Comparison of ENCODE assay signal across 17 mouse cellular contexts in the genomic region with DNA sequence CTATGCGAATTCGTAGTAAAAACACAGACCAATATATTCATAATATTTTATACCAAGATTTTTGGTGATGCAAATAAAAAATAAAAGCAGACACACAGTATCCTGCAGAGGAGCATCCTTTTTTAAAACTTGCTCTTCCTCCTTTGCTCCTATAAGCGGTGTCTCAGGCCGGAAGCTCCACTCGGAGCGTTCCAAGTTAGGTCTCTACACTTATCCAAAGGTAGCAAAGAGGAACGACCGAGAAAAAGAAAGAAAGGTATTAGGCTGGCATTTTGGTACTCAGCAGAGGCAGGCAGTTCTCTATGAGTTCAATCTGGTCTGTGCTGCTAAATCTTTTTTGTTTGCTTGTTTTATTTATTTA. TPM values are rescaled to one million over a fixed set of nuclear protein-coding genes. Genes with fewer than 3 reads are reported as not detected.
A peak's percentile ranks its signal among the peaks of the same experiment; 100 is the strongest.
DNase-seq lines count a peak whose midpoint lies in the region; ATAC-seq and TF ChIP-seq lines count a peak whose summit lies in the region.
"Had no signal": no experiment of that assay in that cellular context is flagged by ENCODE, and none has a peak within 500 bp of the region (broad histone marks: within the 10 kb centered on the region; RNA-seq: fewer than 3 reads in every experiment).

No protein-coding gene starts in this region.

- ATAC-seq in forebrain, postnatal 0 days: no peak
- ATAC-seq in forebrain, embryonic 13.5 days: no peak
- ATAC-seq in limb, embryonic 11.5 days (ENCODE audit: insufficient number of reproducible peaks, low FRiP score, low TSS enrichment, low read depth): 0 out of 2 replicates have a peak, but pooled peaks have one; percentile 1
- no peak for ATAC-seq in embryonic facial prominence, embryonic 15.5 days (ENCODE audit: insufficient number of reproducible peaks, low FRiP score, low TSS enrichment, low read depth)

- H3K36me3 ChIP-seq in forebrain, postnatal 0 days (ENCODE audit: insufficient read depth): 0 out of 2 replicates have a peak, but pooled peaks cover 3% of the 10 kb centered on the region
- H3K36me3 ChIP-seq in forebrain, embryonic 13.5 days (ENCODE audit: poor library complexity, severe bottlenecking): peaks cover 13% of the 10 kb centered on the region
- peaks cover 4% of the 10 kb centered on the region; the same call in 1 of the 2 replicates for H3K36me3 ChIP-seq in limb, embryonic 11.5 days (ENCODE audit: control insufficient read depth, insufficient read depth, low read length)
- H3K36me3 ChIP-seq in limb, embryonic 10.5 days: peaks cover 24% of the 10 kb centered on the region
- peaks cover 11% of the 10 kb centered on the region; the same call in 1 of the 2 replicates for H3K36me3 ChIP-seq in embryonic facial prominence, embryonic 15.5 days

- H3K27me3 ChIP-seq in forebrain, postnatal 0 days (ENCODE audit: insufficient read depth, low read length): no peaks in the 10 kb centered on the region
- H3K27me3 ChIP-seq in forebrain, embryonic 13.5 days: no peaks in the 10 kb centered on the region
- no peaks in the 10 kb centered on the region for H3K27me3 ChIP-seq in limb, embryonic 11.5 days (ENCODE audit: control insufficient read depth, insufficient read depth, low read length)
- H3K27me3 ChIP-seq in limb, embryonic 10.5 days (ENCODE audit: low read depth, poor library complexity, severe bottlenecking): no peaks in the 10 kb centered on the region
- H3K27me3 ChIP-seq in embryonic facial prominence, embryonic 15.5 days: no peaks in the 10 kb centered on the region
- H3K27me3 ChIP-seq: embryonic facial prominence, embryonic 12.5 days; neural tube, embryonic 13.5 days had no signal

- H3K9me3 ChIP-seq in forebrain, postnatal 0 days (ENCODE audit: low read length): no peaks in the 10 kb centered on the region
- H3K9me3 ChIP-seq in forebrain, embryonic 13.5 days (replicated peaks): no peaks in the 10 kb centered on the region
- no peaks in the 10 kb centered on the region for H3K9me3 ChIP-seq in limb, embryonic 11.5 days (ENCODE audit: control insufficient read depth, low read length)
- H3K9me3 ChIP-seq in limb, embryonic 10.5 days (replicated peaks): no peaks in the 10 kb centered on the region
- H3K9me3 ChIP-seq in embryonic facial prominence, embryonic 15.5 days (replicated peaks): no peaks in the 10 kb centered on the region
- H3K9me3 ChIP-seq: embryonic facial prominence, embryonic 12.5 days; neural tube, embryonic 13.5 days had no signal

- WGBS in forebrain, postnatal 0 days: 76% methylated on average over 8 of the region's 8 CpGs
- WGBS in forebrain, embryonic 13.5 days: 76% methylated on average over 8 of the region's 8 CpGs
- 82% methylated on average over 8 of the region's 8 CpGs for WGBS in limb, embryonic 11.5 days
- 75% methylated on average over 8 of the region's 8 CpGs for WGBS in limb, embryonic 10.5 days
- WGBS in embryonic facial prominence, embryonic 15.5 days: 80% methylated on average over 8 of the region's 8 CpGs

- H3K4me3 ChIP-seq in forebrain, postnatal 0 days (ENCODE audit: low read depth, low read length): no peak overlapping the region
- H3K4me3 ChIP-seq in forebrain, embryonic 13.5 days: no peak overlapping the region
- no peak overlapping the region for H3K4me3 ChIP-seq in limb, embryonic 11.5 days (ENCODE audit: low read depth, low read length)
- H3K4me3 ChIP-seq in limb, embryonic 10.5 days: no peak overlapping the region
- H3K4me3 ChIP-seq in embryonic facial prominence, embryonic 15.5 days (replicated peaks): 0 out of 2 replicates have a peak overlapping the region, but pooled peaks have one; percentile 92

- H3K4me1 ChIP-seq in forebrain, postnatal 0 days (ENCODE audit: insufficient read depth): no peaks in the 10 kb centered on the region
- peaks cover 10% of the 10 kb centered on the region for H3K4me1 ChIP-seq in forebrain, embryonic 13.5 days
- H3K4me1 ChIP-seq in limb, embryonic 11.5 days (ENCODE audit: control insufficient read depth, insufficient read depth, low read length): no peaks in the 10 kb centered on the region
- peaks cover 9% of the 10 kb centered on the region for H3K4me1 ChIP-seq in limb, embryonic 10.5 days
- 0 out of 2 replicates have a peak, but pooled peaks cover 2% of the 10 kb centered on the region for H3K4me1 ChIP-seq in embryonic facial prominence, embryonic 15.5 days
- H3K4me1 ChIP-seq: embryonic facial prominence, embryonic 12.5 days had no signal

- no peak for DNase-seq in forebrain, postnatal 0 days
- DNase-seq in limb, embryonic 11.5 days (ENCODE audit: low spot score): no peak
- DNase-seq in limb, embryonic 10.5 days (ENCODE audit: low spot score): no peak
- peak; percentile 29 for DNase-seq in 416B (ENCODE audit: low read depth)
- no peak for DNase-seq in testis, postnatal 10 days (ENCODE audit: low spot score)
- DNase-seq in urinary bladder, adult 18-20 months (ENCODE audit: low spot score in 2 of 2): no peak

- TF ChIP-seq CTCF in forebrain, postnatal 0 days (IDR thresholded peaks at IDR 0.05; ENCODE audit: low read depth): no peak

- peak overlapping the region; percentile 69; the same call in 1 of the 2 replicates for H3K4me2 ChIP-seq in forebrain, postnatal 0 days (ENCODE audit: low read depth)
- H3K4me2 ChIP-seq in forebrain, embryonic 13.5 days: no peak overlapping the region
- no peak overlapping the region for H3K4me2 ChIP-seq in limb, embryonic 11.5 days (ENCODE audit: low read depth, severe bottlenecking)
- no peak overlapping the region for H3K4me2 ChIP-seq in embryonic facial prominence, embryonic 15.5 days (replicated peaks)

- no peak overlapping the region for H3K9ac ChIP-seq in forebrain, postnatal 0 days
- H3K9ac ChIP-seq in forebrain, embryonic 13.5 days: no peak overlapping the region
- no peak overlapping the region for H3K9ac ChIP-seq in limb, embryonic 11.5 days (ENCODE audit: low read length)
- H3K9ac ChIP-seq in embryonic facial prominence, embryonic 15.5 days: no peak overlapping the region

- H3K27ac ChIP-seq in forebrain, postnatal 0 days (ENCODE audit: low read depth, low read length): no peak overlapping the region
- no peak overlapping the region for H3K27ac ChIP-seq in forebrain, embryonic 13.5 days
- H3K27ac ChIP-seq in limb, embryonic 11.5 days (replicated peaks; ENCODE audit: low read depth, low read length): no peak overlapping the region
- no peak overlapping the region for H3K27ac ChIP-seq in limb, embryonic 10.5 days
- H3K27ac ChIP-seq in embryonic facial prominence, embryonic 15.5 days (replicated peaks): no peak overlapping the region
- H3K27ac ChIP-seq: embryonic facial prominence, embryonic 12.5 days had no signal

RNA-seq across cellular contexts. Expression of a gene that starts 0.7 kb away (rescaled TPM):
- 80.2 and 85.6 TPM in 2 replicates for total RNA-seq in forebrain, postnatal 0 days (2014; rRNA removed)
- 80.2 and 81.2 TPM in 2 replicates for polyA plus RNA-seq in forebrain, postnatal 0 days (2015; fragmentation: Nextera tagmentation; extraction: Ambion mirVana)
- 61.2 and 66.2 TPM in 2 replicates for polyA plus RNA-seq in forebrain, embryonic 13.5 days (2015; fragmentation: Nextera tagmentation; extraction: Ambion mirVana)
- 62.7 TPM in 2 replicates for polyA plus RNA-seq in limb, embryonic 11.5 days (2014; fragmentation: Nextera tagmentation; extraction: Ambion mirVana)
- 52.8 and 52.9 TPM in 2 replicates for polyA plus RNA-seq in limb, embryonic 10.5 days (2016; fragmentation: Nextera tagmentation; extraction: Ambion mirVana)
- 68.3 and 70.9 TPM in 2 replicates for polyA plus RNA-seq in embryonic facial prominence, embryonic 15.5 days (2015; fragmentation: Nextera tagmentation; extraction: Ambion mirVana)

RNA-seq across cellular contexts. Expression of a gene that starts 6.6 kb away (rescaled TPM):
- 33.8 and 35.4 TPM in 2 replicates for total RNA-seq in forebrain, postnatal 0 days (2014; rRNA removed)
- 13.8 and 17.8 TPM in 2 replicates for polyA plus RNA-seq in forebrain, postnatal 0 days (2015; fragmentation: Nextera tagmentation; extraction: Ambion mirVana)
- polyA plus RNA-seq in forebrain, embryonic 13.5 days (2015; fragmentation: Nextera tagmentation; extraction: Ambion mirVana): 18.4 and 20.1 TPM in 2 replicates
- polyA plus RNA-seq in limb, embryonic 11.5 days (2014; fragmentation: Nextera tagmentation; extraction: Ambion mirVana): 15.5 and 15.9 TPM in 2 replicates
- 11.2 and 13.5 TPM in 2 replicates for polyA plus RNA-seq in limb, embryonic 10.5 days (2016; fragmentation: Nextera tagmentation; extraction: Ambion mirVana)
- polyA plus RNA-seq in embryonic facial prominence, embryonic 15.5 days (2015; fragmentation: Nextera tagmentation; extraction: Ambion mirVana): 12.8 and 15.0 TPM in 2 replicates

RNA-seq across cellular contexts. Expression of a gene that starts 14.8 kb away (rescaled TPM):
- not detected in 2 replicates for total RNA-seq in forebrain, postnatal 0 days (2014; rRNA removed)
- polyA plus RNA-seq in forebrain, postnatal 0 days (2015; fragmentation: Nextera tagmentation; extraction: Ambion mirVana): not detected in 2 replicates
- not detected in 2 replicates for polyA plus RNA-seq in forebrain, embryonic 13.5 days (2015; fragmentation: Nextera tagmentation; extraction: Ambion mirVana)
- not detected in 2 replicates for polyA plus RNA-seq in limb, embryonic 11.5 days (2014; fragmentation: Nextera tagmentation; extraction: Ambion mirVana)
- polyA plus RNA-seq in limb, embryonic 10.5 days (2016; fragmentation: Nextera tagmentation; extraction: Ambion mirVana): not detected in 2 replicates
- polyA plus RNA-seq in embryonic facial prominence, embryonic 15.5 days (2015; fragmentation: Nextera tagmentation; extraction: Ambion mirVana): not detected in 2 replicates
- total RNA-seq: adrenal gland, adult 2 months; heart, postnatal 10 days; layer of hippocampus, adult 18-20 months; megakaryocyte-erythroid progenitor cell, adult 5-6 weeks had no signal
- polyA plus RNA-seq: adrenal gland, adult 2 months; embryonic facial prominence, embryonic 12.5 days; intestine, postnatal 0 days; liver, embryonic 16.5 days; neural tube, embryonic 13.5 days; testis, adult 2 months had no signal

RNA-seq across cellular contexts. Expression of a gene that starts 57.6 kb away (rescaled TPM):
- 13.7 and 14.1 TPM in 2 replicates for total RNA-seq in forebrain, postnatal 0 days (2014; rRNA removed)
- 16.3 and 17.5 TPM in 2 replicates for polyA plus RNA-seq in forebrain, postnatal 0 days (2015; fragmentation: Nextera tagmentation; extraction: Ambion mirVana)
- 8.6 and 9.8 TPM in 2 replicates for polyA plus RNA-seq in forebrain, embryonic 13.5 days (2015; fragmentation: Nextera tagmentation; extraction: Ambion mirVana)
- polyA plus RNA-seq in limb, embryonic 11.5 days (2014; fragmentation: Nextera tagmentation; extraction: Ambion mirVana): 6.9 and 8.8 TPM in 2 replicates
- 6.5 TPM in 2 replicates for polyA plus RNA-seq in limb, embryonic 10.5 days (2016; fragmentation: Nextera tagmentation; extraction: Ambion mirVana)
- 5.0 and 7.4 TPM in 2 replicates for polyA plus RNA-seq in embryonic facial prominence, embryonic 15.5 days (2015; fragmentation: Nextera tagmentation; extraction: Ambion mirVana)
